Mouse (Mus musculus): ENCODE results near the gene Gfpt1.

GRCm38 (mm10) chr6:87092476-87092875 is 49.8 kb downstream of the Gfpt1 start:
- no peak for TF ChIP-seq CTCF (IDR thresholded peaks at IDR 0.05; ENCODE audit: low read depth, low read length)
- no peak for TF ChIP-seq POLR2A (IDR thresholded peaks at IDR 0.05; ENCODE audit: insufficient read depth, low read length)
